Comparison of ENCODE assay signal across 8 mouse cellular contexts in the genomic region with DNA sequence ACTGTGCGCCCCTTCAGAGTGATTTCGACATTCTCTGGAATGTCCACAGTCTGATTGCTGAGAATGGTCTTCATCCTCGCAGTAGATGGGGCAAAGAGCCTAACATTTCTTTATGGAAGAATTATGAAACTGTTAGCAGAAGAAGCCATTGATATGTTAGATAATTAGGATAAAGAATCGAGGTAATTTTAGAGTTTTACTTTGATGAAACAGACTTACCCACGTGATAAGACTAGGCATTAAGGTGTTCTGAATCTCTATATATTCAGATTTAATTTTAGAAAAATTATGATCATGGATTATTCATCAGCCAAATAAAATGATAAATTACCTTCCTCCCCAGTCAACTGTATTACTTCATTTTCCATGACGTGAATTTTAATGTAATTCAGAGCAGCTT. TPM values are rescaled to one million over a fixed set of nuclear protein-coding genes. Genes with fewer than 3 reads are reported as not detected.
DNase-seq lines count a peak whose midpoint lies in the region; ATAC-seq lines count a peak whose summit lies in the region.

Gene Rpl9-ps6, minus strand, starts transcription at position 101 of the 400 bp plus-strand sequence.

- H3K4me1 ChIP-seq in forebrain, embryonic 16.5 days (replicated peaks; ENCODE audit: control insufficient read depth, insufficient read depth, low read length), result no peaks in the 10 kb centered on the region
- no peaks in the 10 kb centered on the region for H3K4me1 ChIP-seq in hindbrain, embryonic 13.5 days (replicated peaks)
- H3K4me1 ChIP-seq in liver, embryonic 15.5 days (replicated peaks), result peaks cover 9% of the 10 kb centered on the region

- no peak within 1 kb of the TSS for H3K4me3 ChIP-seq in forebrain, embryonic 16.5 days (replicated peaks; ENCODE audit: low read length)
- no peak within 1 kb of the TSS for H3K4me3 ChIP-seq in hindbrain, embryonic 13.5 days
- H3K4me3 ChIP-seq in liver, embryonic 15.5 days (replicated peaks), result no peak within 1 kb of the TSS

- no peaks in the 10 kb centered on the region for H3K9me3 ChIP-seq in forebrain, embryonic 16.5 days (ENCODE audit: control insufficient read depth, low read length)
- no peaks in the 10 kb centered on the region for H3K9me3 ChIP-seq in hindbrain, embryonic 13.5 days
- no peaks in the 10 kb centered on the region for H3K9me3 ChIP-seq in liver, embryonic 15.5 days (replicated peaks)

- H3K27me3 ChIP-seq in forebrain, embryonic 16.5 days (replicated peaks; ENCODE audit: control insufficient read depth, insufficient read depth, low read length), result no peaks in the 10 kb centered on the region
- H3K27me3 ChIP-seq in hindbrain, embryonic 13.5 days, result no peaks in the 10 kb centered on the region
- H3K27me3 ChIP-seq in liver, embryonic 15.5 days, result no peaks in the 10 kb centered on the region

- no peaks in the 10 kb centered on the region for H3K36me3 ChIP-seq in forebrain, embryonic 16.5 days (ENCODE audit: control insufficient read depth, insufficient read depth)
- no peaks in the 10 kb centered on the region for H3K36me3 ChIP-seq in hindbrain, embryonic 13.5 days
- H3K36me3 ChIP-seq in liver, embryonic 15.5 days (replicated peaks), result no peaks in the 10 kb centered on the region

- WGBS in forebrain, embryonic 16.5 days, result 76% methylated on average over 5 of the region's 6 CpGs
- WGBS in hindbrain, embryonic 13.5 days, result 78% methylated on average over 6 of the region's 6 CpGs
- WGBS in liver, embryonic 15.5 days (ENCODE audit: insufficient replicate concordance), result 62% methylated on average over 6 of the region's 6 CpGs

- H3K9ac ChIP-seq in forebrain, embryonic 16.5 days (replicated peaks; ENCODE audit: low read depth, low read length), result no peak within 1 kb of the TSS
- no peak within 1 kb of the TSS for H3K9ac ChIP-seq in hindbrain, embryonic 13.5 days
- H3K9ac ChIP-seq in liver, embryonic 15.5 days, result no peak within 1 kb of the TSS

- no peak for DNase-seq in urinary bladder, adult 2 months (ENCODE audit: low spot score)
- DNase-seq in urinary bladder, postnatal 4 days (ENCODE audit: low spot score in 2 of 2), result no peak
- DNase-seq in c-Kit-positive CD71-positive TER-119-positive erythroid progenitor cells, embryonic 14.5 days (ENCODE audit: low spot score), result no peak
- no peak for DNase-seq in right cerebral cortex, postnatal 4 days
- no peak for DNase-seq in urinary bladder, postnatal 10 days (ENCODE audit: low spot score)

- no peak within 1 kb of the TSS for H3K4me2 ChIP-seq in forebrain, embryonic 16.5 days (ENCODE audit: low read length)
- H3K4me2 ChIP-seq in hindbrain, embryonic 13.5 days, result no peak within 1 kb of the TSS
- H3K4me2 ChIP-seq in liver, embryonic 15.5 days, result no peak within 1 kb of the TSS

- H3K27ac ChIP-seq in forebrain, embryonic 16.5 days (ENCODE audit: low read length), result no peak within 1 kb of the TSS
- H3K27ac ChIP-seq in hindbrain, embryonic 13.5 days, result no peak within 1 kb of the TSS
- H3K27ac ChIP-seq in liver, embryonic 15.5 days (replicated peaks), result no peak within 1 kb of the TSS

- ATAC-seq in forebrain, embryonic 16.5 days, result no peak
- no peak for ATAC-seq in hindbrain, embryonic 13.5 days (ENCODE audit: low FRiP score)
- no peak for ATAC-seq in liver, embryonic 15.5 days (ENCODE audit: insufficient read depth)

RNA-seq across cellular contexts. Expression of gene Rpl9-ps6, which starts in this region (rescaled TPM):
- 92.1 and 112 TPM in 2 replicates for polyA plus RNA-seq in urinary bladder, adult 2 months (2012; rRNA removed)
- 54.2 and 66.8 TPM in 2 replicates for polyA plus RNA-seq in forebrain, embryonic 16.5 days (2015; fragmentation: Nextera tagmentation; extraction: Ambion mirVana)
- 72.9 and 82.1 TPM in 2 replicates for polyA plus RNA-seq in hindbrain, embryonic 13.5 days (2015; fragmentation: Nextera tagmentation; extraction: Ambion mirVana)
- polyA plus RNA-seq in liver, embryonic 15.5 days (2015; fragmentation: Nextera tagmentation; extraction: Ambion mirVana), result 35.2 and 55.6 TPM in 2 replicates
